Mouse (Mus musculus) CH12.LX (cell line): Measurements from ENCODE around the gene Fgd6.

Source experiments
- CTCF ChIP-seq, 2 experiments: IDR thresholded peaks in 1 of 2; conservative IDR thresholded peaks in 1 of 2; 2 replicates each; pipeline ENCODE4 v1.5.1; 2011 to 2012; ENCODE audit warnings: low read depth in 2 of 2, low read length in 2 of 2, improper control_type of control experiment in 1 of 2, inconsistent platforms in 1 of 2, mild to moderate bottlenecking in 1 of 2, moderate library complexity in 1 of 2
- GABPA ChIP-seq: IDR thresholded peaks from 2 replicates; pipeline ENCODE4 v1.6.1; 2012; ENCODE audit warnings: low read depth, low read length, improper control_type of control experiment, inconsistent platforms; ENCODE audit not compliant: insufficient replicate concordance
- RAD21 ChIP-seq: IDR thresholded peaks from 2 replicates; pipeline ENCODE4 v1.6.1; 2011; ENCODE audit warnings: low read depth, mild to moderate bottlenecking, low read length, improper control_type of control experiment, moderate library complexity
- TCF12 ChIP-seq: IDR thresholded peaks from 2 replicates; pipeline ENCODE4 v1.6.1; 2014; ENCODE audit warnings: low read depth, mild to moderate bottlenecking, inconsistent platforms, low read length, improper control_type of control experiment

DNA sequence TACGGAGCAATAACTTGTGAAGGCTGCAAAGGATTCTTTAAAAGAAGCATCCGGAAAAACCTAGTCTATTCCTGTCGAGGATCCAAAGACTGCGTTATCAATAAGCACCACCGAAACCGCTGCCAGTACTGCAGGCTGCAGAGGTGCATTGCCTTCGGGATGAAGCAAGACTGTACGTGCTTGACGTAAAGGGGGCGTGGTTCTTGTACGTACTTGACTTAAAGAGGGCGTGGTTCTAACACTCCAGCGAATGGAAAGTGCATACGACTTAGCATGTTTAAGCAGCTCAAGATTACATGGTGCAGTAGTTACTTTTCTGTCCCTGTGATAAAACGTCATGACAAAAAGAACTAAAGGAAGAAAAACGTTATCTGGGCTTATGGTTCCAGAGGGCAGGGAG is 129.6 kb downstream of the Fgd6 start:
- no peak for TF ChIP-seq RAD21
- TF ChIP-seq TCF12 = no peak
- TF ChIP-seq CTCF (conservative IDR thresholded peaks at IDR 0.05 in 1 of 2, IDR thresholded peaks at IDR 0.05 in 1 of 2; ENCODE audit: low read depth in 2 of 2, low read length in 2 of 2) = no peak
- no peak for TF ChIP-seq GABPA
